Mouse (Mus musculus) G1E-ER4 (cell line): ENCODE data around the gene Rnf10. TPM values are rescaled to one million over a fixed set of nuclear protein-coding genes. Genes with fewer than 3 reads are reported as not detected.

Experiments
- GATA1 ChIP-seq: IDR thresholded peaks from one replicate; pipeline ENCODE4 v1.8.0; 2012; ENCODE audit warnings: low read length, inconsistent platforms
- polyA plus RNA-seq: library from polyadenylated mRNA; stranded (reverse); fragments of >175 nt; gene quantifications from 2 replicates; pipeline ENCODE4 v1.2.3, GENCODE M21; 2012

Rnf10 gene
- 270 and 383 TPM in 2 replicates for polyA plus RNA-seq

DNA sequence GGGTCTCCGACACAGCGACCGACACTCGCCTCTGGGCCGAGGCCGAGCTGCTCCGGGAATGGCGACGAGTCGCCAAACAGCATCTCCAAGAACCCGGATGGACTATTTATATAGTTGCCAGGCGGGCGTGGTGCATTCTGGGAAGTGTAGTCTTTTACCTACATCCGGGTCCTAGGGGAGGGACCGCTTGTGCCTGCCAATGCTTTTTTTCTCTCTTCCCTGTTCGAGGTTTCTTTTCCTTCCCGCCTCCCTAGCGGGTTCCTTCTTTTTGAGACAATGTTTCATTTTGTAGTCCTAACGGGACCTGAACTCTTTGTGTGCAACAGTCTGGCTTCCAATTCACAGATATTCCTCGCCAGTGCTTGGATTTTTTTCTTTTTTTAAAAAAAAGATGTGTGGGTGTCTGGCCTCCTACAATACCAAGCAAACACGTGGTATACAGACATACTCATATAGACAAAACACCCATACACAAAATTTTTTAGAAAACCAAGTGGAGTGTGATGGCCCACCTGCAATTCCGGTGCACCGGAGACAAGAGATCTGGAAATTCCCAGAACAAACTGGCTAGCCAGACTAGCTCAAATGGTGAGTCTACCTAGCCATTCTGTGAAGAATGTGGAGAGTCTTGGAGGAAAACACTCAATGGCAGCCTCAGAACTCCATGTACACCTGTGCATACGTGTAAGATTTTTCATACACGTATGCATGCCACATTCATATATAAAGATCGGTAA, at the start of gene Rnf10:
Gene Rnf10 (minus strand): TSS at position 87 of the 737 bp plus-strand sequence.
- TF ChIP-seq GATA1, result no peak

DNA sequence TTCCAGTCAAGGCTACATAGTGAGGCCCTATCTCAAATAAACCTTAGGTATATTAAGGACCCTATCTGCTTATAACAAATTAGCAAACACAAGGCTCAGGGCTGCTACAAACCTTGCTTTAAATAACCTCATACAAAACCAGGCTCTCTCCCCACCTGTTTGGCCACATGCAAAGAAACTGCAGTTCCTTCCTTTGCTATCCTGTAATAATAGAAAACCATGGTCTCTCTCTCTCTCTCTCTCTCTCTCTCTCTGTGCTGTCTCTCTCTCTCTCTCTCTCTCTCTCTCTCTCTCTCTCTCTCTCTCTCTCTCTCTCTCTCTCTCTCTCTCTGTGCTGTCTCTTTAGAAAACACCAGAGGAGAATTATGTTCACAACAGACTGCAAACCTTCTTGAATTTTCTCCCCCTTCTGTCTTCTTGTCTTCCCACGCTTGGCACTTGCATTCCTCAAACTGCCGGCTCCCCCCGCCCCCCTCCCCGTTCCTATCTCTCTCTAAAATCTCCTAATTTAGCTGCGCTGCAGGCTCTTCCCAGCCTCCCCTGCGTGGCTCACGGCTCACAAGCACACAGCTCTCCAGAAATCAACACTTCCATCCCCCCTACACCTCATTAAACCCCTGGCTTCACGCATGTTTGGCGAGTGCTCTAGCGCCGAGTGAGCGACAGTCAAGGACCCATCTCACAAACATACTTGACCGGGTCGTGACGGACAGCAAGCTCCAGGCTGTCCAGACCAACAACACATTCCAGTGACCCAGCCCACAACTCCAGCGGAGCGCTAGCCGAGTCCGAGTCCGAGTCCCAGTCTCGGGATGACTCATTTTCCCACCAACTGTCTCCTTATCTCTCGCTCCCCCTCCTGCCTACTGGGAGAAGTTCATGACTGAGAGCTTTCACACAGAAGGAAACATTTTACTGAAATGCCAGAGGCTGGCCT, 46.6 kb upstream of the Rnf10 start:
- TF ChIP-seq GATA1, result no peak

DNA sequence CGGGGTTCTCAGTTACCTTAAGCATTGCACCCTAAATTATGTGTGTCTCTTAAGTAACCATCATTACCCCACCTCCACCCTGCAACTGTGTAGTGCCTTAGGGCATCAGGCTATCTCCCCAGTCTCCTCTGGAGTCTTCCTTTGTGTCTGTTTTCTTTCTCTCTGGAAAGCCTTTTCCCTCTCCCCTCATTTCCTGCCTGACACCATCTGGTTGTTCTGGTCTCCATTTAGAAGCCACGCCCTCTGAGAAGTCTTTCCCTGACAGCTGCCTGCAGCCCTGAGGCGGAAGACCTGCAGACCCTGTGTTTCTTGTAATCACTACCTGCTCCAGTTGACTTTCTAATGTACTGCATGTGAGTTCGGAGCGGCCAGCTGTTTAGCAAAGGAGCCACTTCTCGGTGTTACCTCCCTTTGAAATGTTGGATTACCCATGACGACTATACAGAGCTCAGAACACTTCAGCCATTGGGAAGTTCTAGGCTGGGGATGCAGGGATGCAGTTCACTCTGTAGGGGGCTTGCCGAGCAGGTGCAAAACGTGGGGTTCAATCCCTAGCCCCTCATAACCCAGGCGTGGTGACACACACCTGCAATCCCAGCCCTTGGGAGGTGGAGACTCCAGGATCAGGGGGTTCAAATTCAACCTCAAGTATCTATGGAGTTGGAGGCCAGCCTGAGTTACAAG, 45.1 kb upstream of the Rnf10 start:
- no peak for TF ChIP-seq GATA1

DNA sequence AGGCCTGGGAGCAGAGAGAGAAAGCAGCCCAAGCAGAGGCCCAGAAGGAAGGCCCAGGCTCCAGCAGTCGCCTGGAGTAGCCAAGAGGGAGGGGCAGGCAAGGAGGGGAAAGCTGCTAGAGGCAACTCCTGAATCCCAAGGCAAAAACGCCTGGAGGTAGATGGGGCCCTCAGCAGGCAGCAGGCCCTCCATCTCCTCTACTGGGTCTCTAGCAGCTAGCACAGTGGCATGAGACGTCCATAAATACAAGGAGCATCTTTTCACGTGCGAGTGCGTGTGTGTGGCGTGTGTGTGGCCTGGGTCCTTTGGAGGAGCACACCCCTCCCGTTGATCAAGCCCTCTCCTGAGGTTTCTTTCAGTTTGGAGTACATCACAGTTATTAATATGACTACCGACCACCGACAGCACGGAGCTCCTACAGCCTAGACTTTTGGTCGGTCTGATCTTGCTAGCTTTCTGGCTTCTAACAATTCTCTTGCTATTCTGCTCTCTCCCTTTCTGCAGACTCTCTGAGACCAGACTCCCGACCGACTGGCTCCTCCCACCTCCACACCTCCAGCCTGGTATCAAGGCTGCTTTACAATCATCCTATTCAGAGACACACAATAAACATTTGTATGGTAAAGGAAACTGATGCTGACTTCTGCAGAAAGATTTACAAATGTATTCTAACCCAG, 44.4 kb upstream of the Rnf10 start:
- no peak for TF ChIP-seq GATA1

DNA sequence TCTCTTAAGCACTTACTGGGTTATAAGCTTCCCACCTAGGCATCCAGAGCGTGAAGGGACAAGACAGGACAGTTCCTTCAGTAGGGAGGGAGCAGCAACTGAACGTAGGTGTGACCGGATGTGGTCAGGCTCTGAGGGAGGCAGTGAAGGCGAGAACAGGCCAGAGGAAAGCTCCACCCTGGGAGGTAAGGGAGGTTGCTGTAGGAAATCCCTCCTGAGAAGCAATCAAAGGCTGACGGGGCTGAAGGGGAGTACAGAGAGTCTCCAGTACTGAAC, 40.9 kb upstream of the Rnf10 start:
- TF ChIP-seq GATA1, result no peak

DNA sequence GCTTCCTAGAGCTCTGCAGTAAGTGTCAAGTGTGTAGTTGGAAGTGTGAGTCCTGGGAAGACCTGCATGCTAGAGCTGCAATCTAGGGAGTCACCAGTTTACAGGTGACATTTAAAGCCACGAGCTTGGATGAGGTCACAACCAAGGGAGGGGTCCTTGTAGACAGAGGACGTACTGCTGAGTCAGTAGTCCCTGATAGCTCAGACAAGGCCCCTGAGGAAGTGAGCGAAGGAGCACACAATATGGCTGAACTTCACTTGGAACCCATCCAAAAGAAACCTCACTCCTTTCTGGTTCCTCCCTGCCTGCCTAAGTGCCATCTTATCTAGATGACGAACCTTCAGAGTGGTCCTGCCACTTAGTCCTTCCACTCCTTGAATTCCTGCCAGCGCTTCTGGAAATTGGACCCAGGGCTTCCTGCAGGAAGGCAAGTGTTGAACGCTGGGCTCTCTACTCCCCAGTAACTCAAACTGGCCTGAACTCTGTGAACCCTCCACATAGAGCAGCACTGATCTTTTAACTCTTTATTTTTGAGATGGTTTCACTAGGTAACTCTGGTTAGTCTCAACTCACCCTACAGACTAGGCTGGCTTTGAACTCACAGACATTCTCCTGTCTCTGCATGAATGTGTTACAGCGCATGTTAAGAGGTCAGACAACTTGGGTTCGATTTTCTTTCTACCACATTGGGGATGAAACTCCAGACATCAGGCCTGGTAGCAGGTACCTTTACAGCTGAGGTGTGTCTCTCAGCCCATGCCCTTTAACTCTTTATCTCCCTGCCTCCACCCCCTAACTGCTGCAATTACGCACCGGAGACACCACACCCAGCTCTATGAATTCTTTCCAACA, 40.3 kb upstream of the Rnf10 start:
- TF ChIP-seq GATA1, result no peak

DNA sequence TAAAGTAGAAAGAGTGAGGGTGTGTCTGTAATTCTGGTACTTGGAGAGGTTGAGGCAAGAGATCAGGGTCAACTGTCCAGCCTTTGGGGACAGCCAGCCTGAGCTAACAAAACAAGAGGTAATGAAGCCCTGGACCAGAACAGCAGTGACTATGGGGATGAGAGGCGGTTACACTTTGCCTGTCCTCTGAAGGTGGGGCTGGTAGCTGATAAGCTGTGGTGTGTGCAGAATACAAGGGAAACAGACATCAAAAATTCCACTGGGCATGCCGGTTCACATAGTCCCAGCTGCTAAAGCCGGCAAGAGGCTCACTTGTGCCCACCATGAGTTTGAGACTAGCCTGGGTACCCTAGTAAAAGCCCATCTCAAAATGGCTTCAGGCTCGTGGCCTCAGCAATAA, 39.7 kb upstream of the Rnf10 start:
- no peak for TF ChIP-seq GATA1

DNA sequence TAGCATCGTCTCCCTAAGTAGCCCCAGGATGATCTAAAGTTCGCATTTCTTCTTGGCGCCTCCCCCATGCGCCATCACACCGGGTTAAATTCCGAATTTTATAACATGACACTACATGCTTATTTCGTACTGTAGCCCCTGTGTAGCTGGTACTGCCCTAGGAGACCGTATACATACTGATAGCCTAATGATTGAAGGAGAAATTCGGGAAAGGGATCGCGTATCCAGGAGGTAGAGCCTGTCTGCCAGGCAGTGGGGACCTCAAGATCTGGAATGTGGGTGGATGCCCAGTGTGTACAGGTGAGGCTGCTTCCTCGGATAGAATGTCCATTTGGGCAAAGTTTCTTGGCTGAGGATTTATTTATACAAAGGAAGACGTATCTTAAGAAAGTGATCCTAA, 28.9 kb upstream of the Rnf10 start:
- TF ChIP-seq GATA1, result no peak

DNA sequence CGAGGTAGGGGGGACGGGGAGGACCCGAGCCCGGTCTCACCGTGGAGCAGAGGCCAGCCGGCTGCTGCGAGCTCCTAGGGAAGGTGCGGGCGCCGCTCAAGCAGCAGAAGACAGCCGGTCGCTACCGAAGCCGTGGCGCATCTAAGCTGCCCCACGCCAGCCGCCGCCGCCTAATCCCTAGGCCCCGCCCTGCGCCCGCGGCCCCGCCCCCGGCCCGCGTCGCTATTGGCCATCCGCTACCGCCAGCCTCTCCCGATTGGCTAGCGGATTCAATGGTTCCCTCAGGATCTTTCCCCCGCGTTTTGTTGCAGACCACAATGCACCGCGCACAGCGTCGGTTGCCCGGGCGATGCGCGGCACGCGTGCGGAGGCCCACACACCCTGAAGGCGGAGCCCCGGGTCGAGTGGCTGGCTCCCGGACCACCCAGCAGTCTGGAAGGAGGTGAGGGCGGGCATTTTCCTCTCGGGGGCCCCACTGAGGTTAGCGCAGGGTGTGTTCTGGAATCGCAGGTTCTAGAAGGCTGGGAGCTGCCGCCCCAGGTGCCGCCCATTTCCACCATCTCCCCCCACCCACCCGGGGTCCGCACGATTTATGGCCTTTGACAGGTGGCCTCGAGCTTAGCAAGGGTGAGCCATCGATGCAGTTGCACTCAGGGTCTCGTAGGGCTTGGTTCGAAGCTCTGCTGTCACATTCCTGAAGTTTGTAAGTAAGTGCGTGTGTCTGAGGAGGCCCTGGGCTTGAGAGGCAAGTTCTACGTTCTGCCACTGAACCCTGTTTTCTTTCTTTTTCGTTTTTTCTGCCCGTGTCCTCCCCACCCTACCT, 28.3 kb upstream of the Rnf10 start, which contains the start of gene Dynll1:
Gene Dynll1 (minus strand): TSS at position 208 of the 823 bp plus-strand sequence.
- TF ChIP-seq GATA1, result no peak

DNA sequence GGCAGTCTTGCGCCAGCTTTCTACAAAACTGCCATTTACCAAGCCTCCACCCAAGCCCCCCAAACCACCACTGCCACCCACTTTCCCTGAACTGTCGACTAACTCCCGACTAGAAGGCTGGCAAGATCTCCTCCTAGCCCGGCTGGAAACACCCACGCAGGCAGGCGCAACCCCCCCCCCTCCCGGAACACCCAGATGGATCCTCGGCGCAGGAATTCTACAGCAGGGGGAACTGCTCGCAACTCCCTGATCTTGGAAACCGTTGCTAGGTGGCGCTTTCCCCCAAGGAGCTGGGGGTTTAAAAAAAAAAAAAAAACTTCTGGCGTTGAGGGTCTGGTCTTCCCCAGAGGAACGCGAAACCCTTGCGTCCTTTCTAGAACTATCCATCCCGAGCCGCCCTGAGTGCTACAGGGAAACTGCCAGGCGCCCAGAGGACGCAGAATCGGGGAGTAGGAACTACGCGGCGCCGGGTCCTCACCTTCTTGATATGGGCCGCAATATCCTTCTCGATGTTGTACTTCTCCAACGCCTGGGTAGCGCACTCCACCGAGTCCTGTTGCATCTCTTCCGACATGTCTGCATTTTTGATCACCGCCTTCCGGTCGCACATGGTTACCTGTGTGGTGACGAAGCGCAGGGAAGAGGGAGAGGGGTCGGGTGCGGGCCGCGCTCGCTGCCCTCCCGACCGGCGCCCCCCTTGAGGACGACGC, 27.5 kb upstream of the Rnf10 start:
- TF ChIP-seq GATA1, result no peak

DNA sequence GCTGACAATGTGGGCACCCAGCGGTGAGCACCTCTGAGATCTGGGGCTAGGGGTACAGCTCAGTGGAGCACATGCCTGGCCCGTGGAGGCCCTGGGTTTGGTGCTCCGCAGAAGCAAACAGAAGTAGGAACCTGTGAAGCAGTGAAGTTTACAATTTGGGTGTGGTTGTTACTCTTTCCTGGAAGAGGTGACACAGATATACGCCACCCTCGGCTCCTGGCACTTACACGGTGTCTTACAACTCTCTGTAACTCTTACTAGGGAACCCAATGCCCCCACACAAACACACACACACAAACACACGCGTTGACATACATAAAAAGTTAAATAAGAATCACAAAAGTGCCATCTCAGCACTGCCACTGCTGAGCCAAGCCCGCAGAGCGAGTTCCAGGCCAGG, 23.6 kb upstream of the Rnf10 start:
- TF ChIP-seq GATA1, result no peak

DNA sequence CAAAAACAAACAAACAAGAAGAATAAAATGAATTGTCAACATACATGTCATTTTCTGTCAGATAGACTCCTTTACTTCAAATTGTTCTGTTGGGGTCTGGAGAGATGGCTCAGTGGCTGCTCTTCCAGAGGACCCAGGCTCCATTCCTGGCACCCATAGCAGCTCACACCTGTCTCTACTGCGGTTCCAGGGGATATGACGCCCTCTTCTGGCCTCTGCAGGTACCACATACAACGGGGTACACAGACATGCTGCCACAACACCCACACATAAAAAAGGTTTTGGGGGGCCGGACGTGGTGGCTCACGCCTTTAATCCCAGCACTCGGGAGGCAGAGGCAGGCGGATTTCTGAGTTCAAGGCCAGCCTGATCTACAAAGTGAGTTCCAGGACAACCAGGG, 21.5 kb upstream of the Rnf10 start:
- TF ChIP-seq GATA1, result no peak

DNA sequence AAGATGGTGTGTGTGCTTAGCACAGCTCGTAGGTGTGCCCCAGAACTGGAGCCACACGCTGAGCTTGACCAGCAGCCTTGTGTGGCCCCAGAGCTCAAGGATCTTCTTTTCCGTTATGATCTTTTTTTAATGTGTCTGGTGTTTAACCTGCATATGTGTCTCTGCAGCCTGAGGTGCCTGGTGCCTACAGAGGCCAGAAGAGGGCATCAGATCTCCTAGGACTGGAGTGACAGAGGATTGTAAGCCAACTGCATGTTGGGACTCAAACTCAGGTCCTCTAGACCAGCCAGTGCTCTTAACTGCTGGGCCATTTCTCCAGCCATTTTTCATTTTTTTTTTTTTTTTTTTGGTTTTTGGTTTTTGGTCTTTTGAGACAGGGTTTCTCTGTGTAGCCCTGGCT, 12.0 kb upstream of the Rnf10 start:
- no peak for TF ChIP-seq GATA1

DNA sequence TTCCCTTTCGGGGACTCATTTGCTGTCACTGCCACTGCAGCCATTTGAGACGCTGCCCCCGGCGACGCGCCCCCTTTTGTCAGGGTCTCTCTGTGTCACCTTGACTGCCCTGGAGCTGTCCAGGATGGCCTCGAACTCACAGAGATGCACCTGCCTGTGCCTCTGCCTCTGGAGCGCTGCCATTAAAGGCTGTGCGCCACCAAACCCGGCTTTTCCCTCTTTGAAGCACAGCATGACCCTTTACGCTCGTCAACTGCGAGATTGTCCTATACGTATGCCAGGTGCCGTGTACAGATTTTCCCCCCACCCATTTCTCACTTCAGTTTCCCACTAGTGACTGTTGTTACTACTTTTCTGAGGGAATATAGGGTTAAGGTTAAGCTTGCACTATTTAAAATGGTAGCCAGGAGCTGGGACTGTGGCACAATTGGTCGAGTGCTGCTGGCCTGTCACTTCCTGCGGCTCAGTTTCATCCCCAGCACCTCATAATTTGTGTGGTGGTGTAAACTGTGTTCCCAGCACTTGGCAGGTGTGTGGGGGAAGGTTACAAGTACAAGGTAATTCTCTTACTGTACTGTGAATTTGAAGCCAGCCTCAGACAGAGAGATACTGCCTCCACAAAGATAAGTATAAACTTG, 7.5 kb upstream of the Rnf10 start:
- no peak for TF ChIP-seq GATA1
